Mouse (Mus musculus) midbrain, embryonic 11.5 days (tissue): ENCODE measurements around the gene Mypop. TPM values are rescaled to one million over a fixed set of nuclear protein-coding genes. Genes with fewer than 3 reads are reported as not detected.

Experiments
- ATAC-seq: fragments of 200-750 bp; cut with Nextera tagmentation; 2 replicates; pipeline ENCODE4 v1.8.0; 2017; ENCODE audit warnings: moderate TSS enrichment, moderate library complexity; ENCODE audit not compliant: low FRiP score
- DNase-seq: peaks from one replicate; pipeline ENCODE4 v3.0.0; 2015; ENCODE audit warnings: low spot score; ENCODE audit errors: missing footprints
- H3K27ac ChIP-seq: fragments of 300-500 bp; sonication (generic); 2 replicates; pipeline ENCODE4 v1.5.1; 2014; ENCODE audit warnings: low read depth, low read length
- H3K27me3 ChIP-seq: fragments of 300-500 bp; sonication (generic); 2 replicates; pipeline ENCODE4 v1.6.1; 2014; ENCODE audit warnings: mild to moderate bottlenecking, low read length, moderate library complexity, mixed read lengths; ENCODE audit not compliant: control insufficient read depth, insufficient read depth
- H3K36me3 ChIP-seq: fragments of 300-500 bp; sonication (generic); 2 replicates; pipeline ENCODE4 v1.6.1; 2014; ENCODE audit warnings: mild to moderate bottlenecking, low read length, moderate library complexity, mixed read lengths; ENCODE audit not compliant: control insufficient read depth, insufficient read depth
- H3K4me1 ChIP-seq: fragments of 300-500 bp; sonication (generic); 2 replicates; pipeline ENCODE4 v1.6.1; 2014; ENCODE audit warnings: low read length; ENCODE audit not compliant: control insufficient read depth, insufficient read depth
- H3K4me2 ChIP-seq: fragments of 300-500 bp; sonication (generic); 2 replicates; pipeline ENCODE4 v1.6.1; 2014; ENCODE audit warnings: mild to moderate bottlenecking, moderate library complexity
- H3K4me3 ChIP-seq: fragments of 300-500 bp; sonication (generic); 2 replicates; pipeline ENCODE4 v1.5.1; 2014; ENCODE audit warnings: low read depth, low read length
- H3K9ac ChIP-seq: fragments of 300-500 bp; sonication (generic); 2 replicates; pipeline ENCODE4 v1.6.1; 2014; ENCODE audit warnings: low read length
- H3K9me3 ChIP-seq: fragments of 300-500 bp; sonication (generic); 2 replicates; pipeline ENCODE4 v1.6.1; 2016; ENCODE audit warnings: low read length; ENCODE audit not compliant: control insufficient read depth
- WGBS: fragments of 180-500 bp; shearing (Covaris S2); extraction: QIAGEN DNeasy Blood & Tissue Kit; methylation state at CpG from one replicate; pipeline ENCODE4 v1.1.7; 2014; 5-methylcytosine and 5-hydroxymethylcytosine counted together
- polyA plus RNA-seq: library from polyadenylated mRNA; unstranded; fragments of >200 nt; fragmentation: Nextera tagmentation; extraction: Ambion mirVana; gene quantifications from 2 replicates; pipeline ENCODE4 v1.2.1, GENCODE M21; 2014

The Mypop gene
- polyA plus RNA-seq, 1 experiment from 2014 or later, result 4.0 TPM

- Histone ChIP-seq H3K9ac (no peak overlapping the region), H3K36me3 (peaks cover 65% of the 10 kb centered on the region), H3K4me3 (no peak overlapping the region), H3K27ac (no peak overlapping the region), H3K9me3 (no peaks in the 10 kb centered on the region), H3K27me3 (no peaks in the 10 kb centered on the region), H3K4me1 (no peaks in the 10 kb centered on the region), H3K4me2 (no peak overlapping the region)
- peak; percentile 21 for DNase-seq
- WGBS, result 93% methylated on average over 11 of the region's 11 CpGs
- no peak for ATAC-seq
Observed at GRCm38 (mm10) chr7:19046286-19047069, 55.4 kb downstream of the Mypop start.

- Histone ChIP-seq H3K27me3 (no peaks in the 10 kb centered on the region), H3K9ac (no peak overlapping the region), H3K27ac (no peak overlapping the region), H3K4me1 (no peaks in the 10 kb centered on the region), H3K4me3 (no peak overlapping the region), H3K4me2 (no peak overlapping the region), H3K36me3 (peaks cover 59% of the 10 kb centered on the region), H3K9me3 (no peaks in the 10 kb centered on the region)
- no peak for ATAC-seq
- 91% methylated on average over 14 of the region's 14 CpGs for WGBS
- peak; percentile 53 for DNase-seq
Observed at GRCm38 (mm10) chr7:19048006-19048527, 57.0 kb downstream of the Mypop start.

- ATAC-seq, result no peak
- Histone ChIP-seq H3K4me3 (no peak overlapping the region), H3K27me3 (no peaks in the 10 kb centered on the region), H3K27ac (no peak overlapping the region), H3K9me3 (no peaks in the 10 kb centered on the region), H3K9ac (no peak overlapping the region), H3K4me1 (peaks cover 2% of the 10 kb centered on the region; the same call in 1 of the 2 replicates), H3K4me2 (no peak overlapping the region), H3K36me3 (peaks cover 51% of the 10 kb centered on the region)
- DNase-seq, result no peak
- WGBS, result 84% methylated on average over 5 of the region's 5 CpGs
Observed at GRCm38 (mm10) chr7:19049252-19049651, 58.2 kb downstream of the Mypop start.

GRCm38 (mm10) chr7:19050172-19050571 is 59.1 kb downstream of the Mypop start:
- Histone ChIP-seq H3K4me2 (no peak overlapping the region), H3K27me3 (no peaks in the 10 kb centered on the region), H3K9ac (no peak overlapping the region), H3K27ac (no peak overlapping the region), H3K9me3 (no peaks in the 10 kb centered on the region), H3K4me3 (no peak overlapping the region), H3K36me3 (peaks cover 48% of the 10 kb centered on the region), H3K4me1 (peaks cover 6% of the 10 kb centered on the region)
- ATAC-seq, result no peak
- DNase-seq, result no peak
- WGBS, result 91% methylated on average over 8 of the region's 8 CpGs

- H3K9me3 ChIP-seq, result no peaks in the 10 kb centered on the region
- H3K4me3 ChIP-seq, result no peak overlapping the region
- no peaks in the 10 kb centered on the region for H3K27me3 ChIP-seq
- 80% methylated on average over 4 of the region's 4 CpGs for WGBS
- no peak for ATAC-seq
- no peak overlapping the region for H3K27ac ChIP-seq
- H3K9ac ChIP-seq, result no peak overlapping the region
- H3K4me2 ChIP-seq, result no peak overlapping the region
- no peak for DNase-seq
- H3K36me3 ChIP-seq, result peaks cover 40% of the 10 kb centered on the region
- H3K4me1 ChIP-seq, result peaks cover 6% of the 10 kb centered on the region
Observed at GRCm38 (mm10) chr7:19051161-19051560, 60.1 kb downstream of the Mypop start.

Other genes starting within 250 kb of the Mypop start
- gene Psg19, start 192.7 kb upstream of the Mypop start, polyA plus RNA-seq, result not detected in 2 replicates
- 0.10 TPM in 1 of 2 replicates, not detected in the other for gene Psg17, start 169.6 kb upstream of the Mypop start, polyA plus RNA-seq
- 0.15 and 0.20 TPM in 2 replicates for gene Mill2, start 151.3 kb upstream of the Mypop start, polyA plus RNA-seq
- gene Pglyrp1, start 119.9 kb upstream of the Mypop start, polyA plus RNA-seq, result 2.3 and 2.7 TPM in 2 replicates
- 23.0 and 28.3 TPM in 2 replicates for gene Ccdc61, start 80.8 kb upstream of the Mypop start, polyA plus RNA-seq
- gene Nova2, start 65.4 kb upstream of the Mypop start, polyA plus RNA-seq, result 9.1 and 9.8 TPM in 2 replicates
- 0.10 TPM in 2 replicates for gene Nanos2, start 3.8 kb upstream of the Mypop start, polyA plus RNA-seq
- 24.1 and 26.5 TPM in 2 replicates for gene Irf2bp1, start 12.8 kb downstream of the Mypop start, polyA plus RNA-seq
- not detected in 2 replicates for gene Foxa3, start 32.3 kb downstream of the Mypop start, polyA plus RNA-seq
- gene Sympk, start 33.1 kb downstream of the Mypop start, polyA plus RNA-seq, result 30.9 and 33.3 TPM in 2 replicates
- not detected in 2 replicates for gene Rsph6a, start 63.4 kb downstream of the Mypop start, polyA plus RNA-seq
- gene Dmwd, start 85.0 kb downstream of the Mypop start, polyA plus RNA-seq, result 15.2 and 16.9 TPM in 2 replicates
- 7.0 and 7.3 TPM in 2 replicates for gene Dmpk, start 92.6 kb downstream of the Mypop start, polyA plus RNA-seq
- 7.0 and 8.8 TPM in 2 replicates for gene Six5, start 103.3 kb downstream of the Mypop start, polyA plus RNA-seq
- 0.46 and 0.58 TPM in 2 replicates for gene Gm4969, start 127.1 kb downstream of the Mypop start, polyA plus RNA-seq
- 9.4 and 9.5 TPM in 2 replicates for gene Fbxo46, start 128.6 kb downstream of the Mypop start, polyA plus RNA-seq
- 10.7 and 11.4 TPM in 2 replicates for gene Qpctl, start 158.0 kb downstream of the Mypop start, polyA plus RNA-seq
- 156 and 160 TPM in 2 replicates for gene Snrpd2, start 158.5 kb downstream of the Mypop start, polyA plus RNA-seq
- gene Gipr, start 174.9 kb downstream of the Mypop start, polyA plus RNA-seq, result 0.58 and 0.75 TPM in 2 replicates
- gene Eml2, start 185.2 kb downstream of the Mypop start, polyA plus RNA-seq, result 1.5 and 1.9 TPM in 2 replicates
- gene Gpr4, start 221.3 kb downstream of the Mypop start, polyA plus RNA-seq, result 1.5 and 1.7 TPM in 2 replicates
- gene Opa3, start 237.1 kb downstream of the Mypop start, polyA plus RNA-seq, result 42.4 and 44.0 TPM in 2 replicates